Mouse (Mus musculus) brown adipose tissue, adult 24 weeks (tissue): ENCODE data around the gene Nudt6. TPM values are rescaled to one million over a fixed set of nuclear protein-coding genes. Genes with fewer than 3 reads are reported as not detected.

ENCODE experiments used
- H3K27ac ChIP-seq: fragments of 200-500 bp; replicated peaks from 2 replicates; pipeline ENCODE4 v1.5.1; 2012; ENCODE audit warnings: low read depth, mild to moderate bottlenecking, low read length
- H3K4me1 ChIP-seq: fragments of 200-500 bp; 2 replicates; pipeline ENCODE4 v1.6.1; 2012; ENCODE audit warnings: low read length, mixed read lengths; ENCODE audit not compliant: control insufficient read depth, insufficient read depth, insufficient read length
- H3K4me3 ChIP-seq: fragments of 200-500 bp; 2 replicates; pipeline ENCODE4 v1.5.1; 2012; ENCODE audit warnings: low read depth, mild to moderate bottlenecking, low read length, moderate library complexity; ENCODE audit not compliant: insufficient read depth
- polyA plus RNA-seq: library from polyadenylated mRNA; stranded (reverse); fragments of >200 nt; gene quantifications from 2 replicates; pipeline ENCODE4 v1.2.4, GENCODE M21; 2012; ENCODE audit not compliant: missing spikeins, insufficient read depth, insufficient read length

The Nudt6 gene
- polyA plus RNA-seq, 1 experiment, result 34.1 TPM

DNA sequence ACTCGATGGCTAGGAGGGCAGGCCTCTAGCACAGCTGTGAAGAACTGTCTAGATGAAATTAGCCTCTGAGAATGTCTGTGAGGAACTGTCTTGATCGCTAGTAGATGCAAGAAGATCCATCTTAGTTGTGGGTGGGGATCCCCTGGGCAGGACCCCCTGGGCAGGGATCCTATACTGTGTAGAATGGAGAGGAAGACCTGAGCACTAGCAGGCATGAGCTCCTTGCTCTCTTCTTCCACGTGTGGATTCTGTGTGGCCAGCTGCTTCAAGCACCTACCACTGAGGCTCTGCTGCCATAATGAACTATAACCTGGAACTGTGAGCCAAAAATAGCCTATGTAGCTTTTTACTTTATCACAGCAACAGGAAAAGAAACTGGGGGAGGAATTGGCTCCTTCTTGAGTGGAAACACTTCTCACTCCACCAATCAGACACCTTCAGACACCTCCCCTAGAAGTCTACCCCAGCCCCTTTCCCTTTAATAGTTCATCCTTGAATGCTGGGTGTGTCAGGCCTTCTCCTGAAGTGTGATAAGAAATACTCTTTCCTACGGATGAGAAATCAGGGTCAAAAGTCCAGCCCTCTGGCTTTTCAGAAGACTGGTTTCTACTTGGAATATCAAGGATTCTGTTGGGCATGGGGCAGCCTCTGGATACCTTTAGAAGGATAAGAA is 53.5 kb downstream of the Nudt6 start:
- Histone ChIP-seq H3K4me1 (peaks cover 8% of the 10 kb centered on the region; the same call in 1 of the 2 replicates), H3K4me3 (no peak overlapping the region), H3K27ac (0 out of 2 replicates have a peak overlapping the region, but pooled peaks have one; percentile 46)

DNA sequence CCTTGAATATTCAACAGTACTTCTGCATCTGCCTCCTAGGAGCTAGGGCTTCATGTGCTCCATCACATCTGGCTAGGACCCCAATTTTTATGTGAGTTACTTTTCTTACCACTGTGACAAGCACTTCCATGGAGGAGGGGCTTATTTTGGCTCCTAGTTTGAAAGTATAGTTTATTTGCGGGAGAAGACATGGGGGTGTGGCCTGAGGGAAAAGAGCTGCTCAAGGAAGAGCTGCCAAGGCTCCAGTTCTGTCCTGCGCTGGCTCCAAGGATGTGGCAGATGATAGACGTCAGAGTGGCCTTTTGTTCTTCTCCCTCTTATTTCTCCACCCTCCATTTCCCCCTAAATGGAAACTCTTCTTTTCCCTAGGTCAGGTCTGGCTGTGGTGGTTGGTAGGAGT is 54.0 kb downstream of the Nudt6 start:
- Histone ChIP-seq H3K27ac (0 out of 2 replicates have a peak overlapping the region, but pooled peaks have one; percentile 46), H3K4me3 (no peak overlapping the region), H3K4me1 (peaks cover 8% of the 10 kb centered on the region; the same call in 1 of the 2 replicates)

DNA sequence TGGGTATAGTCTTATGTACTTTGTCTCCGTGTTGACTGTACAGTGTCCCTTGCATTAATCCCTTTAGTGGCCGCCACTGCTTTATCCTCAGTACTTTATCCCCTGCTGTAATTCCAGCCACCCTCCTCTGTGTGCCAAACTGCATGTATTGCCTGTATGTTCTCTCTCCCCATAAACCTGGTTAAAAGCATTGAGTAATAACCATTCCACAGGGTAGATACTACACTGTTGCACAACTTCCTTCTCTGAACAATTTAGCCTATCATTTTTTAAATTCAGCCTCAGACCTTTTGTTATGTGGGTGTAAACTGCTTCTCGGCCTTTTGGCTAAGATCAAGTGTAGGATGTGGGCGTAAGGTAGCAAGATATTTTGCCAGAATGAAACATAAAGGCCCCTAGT is 54.9 kb downstream of the Nudt6 start:
- Histone ChIP-seq H3K27ac (no peak overlapping the region), H3K4me1 (peaks cover 9% of the 10 kb centered on the region; the same call in 1 of the 2 replicates), H3K4me3 (no peak overlapping the region)

DNA sequence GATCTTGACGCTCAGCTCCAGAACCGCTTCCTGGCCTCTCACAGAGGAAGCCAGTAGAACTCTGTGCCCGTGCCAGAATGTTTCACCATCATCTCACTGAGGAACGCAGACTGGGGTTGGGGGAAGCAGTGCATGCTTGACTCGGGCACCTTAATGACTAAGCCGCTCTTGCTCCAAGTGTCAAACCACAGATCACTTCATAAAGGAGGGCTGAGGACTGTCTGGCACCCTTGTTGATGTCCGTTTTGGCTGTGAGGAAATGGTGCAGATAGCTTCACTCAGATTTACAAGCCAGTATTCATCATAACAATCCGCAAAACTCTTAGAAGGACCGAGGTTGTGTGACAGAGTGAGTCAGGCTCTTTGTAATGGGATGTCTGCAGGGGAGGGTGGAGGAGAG is 59.3 kb downstream of the Nudt6 start:
- H3K4me1 ChIP-seq, result peaks cover 3% of the 10 kb centered on the region; the same call in 1 of the 2 replicates
- H3K27ac ChIP-seq, result no peak overlapping the region
- no peak overlapping the region for H3K4me3 ChIP-seq

Other genes with a start within 250 kb of the Nudt6 start
- gene Il21, start 187.6 kb downstream of the Nudt6 start, polyA plus RNA-seq, result not detected in 2 replicates
- gene Bbs12, start 107.7 kb downstream of the Nudt6 start, polyA plus RNA-seq, result 1.3 and 1.6 TPM in 2 replicates
- 3.0 and 4.3 TPM in 2 replicates for gene Cetn4, start 107.5 kb downstream of the Nudt6 start, polyA plus RNA-seq
- gene Fgf2, start 71.9 kb downstream of the Nudt6 start, polyA plus RNA-seq, result 3.4 and 9.9 TPM in 2 replicates
- gene Spata5, start 315 bp downstream of the Nudt6 start, polyA plus RNA-seq, result 6.0 and 6.9 TPM in 2 replicates
- gene Spry1, start 219.7 kb upstream of the Nudt6 start, polyA plus RNA-seq, result 9.2 and 11.4 TPM in 2 replicates